9 mouse cellular contexts compared by ENCODE assay signal in the genomic region with DNA sequence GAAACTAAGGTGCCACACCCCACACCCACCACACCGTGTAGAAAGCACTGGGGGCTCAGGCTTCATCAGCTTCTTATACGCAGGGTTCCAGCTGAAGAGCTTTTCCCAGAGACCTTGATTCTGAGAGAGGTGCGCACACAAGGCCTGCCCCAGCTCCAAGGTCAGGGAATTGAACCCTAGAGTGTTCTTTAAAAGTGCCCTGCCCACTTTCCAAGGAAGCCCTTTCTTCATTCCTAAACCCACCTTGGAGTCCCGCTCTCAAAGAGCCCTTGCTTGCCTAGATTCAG. TPM values are rescaled to one million over a fixed set of nuclear protein-coding genes. Genes with fewer than 3 reads are reported as not detected.
DNase-seq lines count a peak whose midpoint lies in the region; ATAC-seq and TF ChIP-seq lines count a peak whose summit lies in the region.
"Had no signal": no experiment of that assay in that cellular context is flagged by ENCODE, and none has a peak within 500 bp of the region (broad histone marks: within the 10 kb centered on the region; RNA-seq: fewer than 3 reads in every experiment).

No protein-coding gene starts in this region.

- DNase-seq in layer of hippocampus, adult 2 months (ENCODE audit: low spot score in 2 of 2): no peak
- DNase-seq in layer of hippocampus, postnatal 10 days (ENCODE audit: low spot score in 2 of 2): no peak
- DNase-seq in layer of hippocampus, postnatal 14 days (ENCODE audit: low spot score in 2 of 2): no peak
- no peak for DNase-seq in cerebellum, adult 8-10 months

- peak overlapping the region; percentile 89 for H3K27ac ChIP-seq in layer of hippocampus, adult 2 months
- peak overlapping the region; percentile 96 for H3K27ac ChIP-seq in embryonic facial prominence, embryonic 13.5 days
- peak overlapping the region; percentile 67 for H3K27ac ChIP-seq in hindbrain, embryonic 15.5 days (replicated peaks)
- peak overlapping the region; percentile 79 for H3K27ac ChIP-seq in neural tube, embryonic 13.5 days (replicated peaks)

- no peak for TF ChIP-seq CTCF in layer of hippocampus, adult 2 months (conservative IDR thresholded peaks at IDR 0.05)

- H3K4me1 ChIP-seq in embryonic facial prominence, embryonic 13.5 days: peaks cover 41% of the 10 kb centered on the region
- H3K4me1 ChIP-seq in hindbrain, embryonic 15.5 days (replicated peaks): peaks cover 25% of the 10 kb centered on the region
- peaks cover 32% of the 10 kb centered on the region for H3K4me1 ChIP-seq in neural tube, embryonic 13.5 days (replicated peaks)

- H3K4me2 ChIP-seq in embryonic facial prominence, embryonic 13.5 days: peak overlapping the region; percentile 42
- H3K4me2 ChIP-seq in hindbrain, embryonic 15.5 days: no peak overlapping the region
- H3K4me2 ChIP-seq in neural tube, embryonic 13.5 days: no peak overlapping the region

- no peaks in the 10 kb centered on the region for H3K36me3 ChIP-seq in embryonic facial prominence, embryonic 13.5 days
- H3K36me3 ChIP-seq in hindbrain, embryonic 15.5 days: no peaks in the 10 kb centered on the region
- no peaks in the 10 kb centered on the region for H3K36me3 ChIP-seq in neural tube, embryonic 13.5 days

- no peak overlapping the region for H3K4me3 ChIP-seq in layer of hippocampus, adult 2 months
- H3K4me3 ChIP-seq in embryonic facial prominence, embryonic 13.5 days: no peak overlapping the region
- H3K4me3 ChIP-seq in hindbrain, embryonic 15.5 days: no peak overlapping the region
- H3K4me3 ChIP-seq in neural tube, embryonic 13.5 days: no peak overlapping the region

- peak overlapping the region; percentile 58; the same call in 1 of the 2 replicates for H3K9ac ChIP-seq in embryonic facial prominence, embryonic 13.5 days
- H3K9ac ChIP-seq in hindbrain, embryonic 15.5 days: no peak overlapping the region
- H3K9ac ChIP-seq in neural tube, embryonic 13.5 days: no peak overlapping the region; the same call in 1 of the 2 replicates

- WGBS in embryonic facial prominence, embryonic 13.5 days: 35% methylated on average over 4 of the region's 4 CpGs
- WGBS in hindbrain, embryonic 15.5 days: 48% methylated on average over 4 of the region's 4 CpGs
- WGBS in neural tube, embryonic 13.5 days: 46% methylated on average over 4 of the region's 4 CpGs

- H3K9me3 ChIP-seq in embryonic facial prominence, embryonic 13.5 days: peaks cover 13% of the 10 kb centered on the region
- H3K9me3 ChIP-seq in hindbrain, embryonic 15.5 days: no peaks in the 10 kb centered on the region
- peaks cover 14% of the 10 kb centered on the region; the same call in 1 of the 2 replicates for H3K9me3 ChIP-seq in neural tube, embryonic 13.5 days

- no peak for ATAC-seq in embryonic facial prominence, embryonic 13.5 days (ENCODE audit: insufficient number of reproducible peaks, insufficient read depth, low FRiP score, low TSS enrichment, low read depth)
- no peak for ATAC-seq in hindbrain, embryonic 15.5 days (ENCODE audit: low FRiP score, low read depth)
- ATAC-seq in neural tube, embryonic 13.5 days (ENCODE audit: low read depth): no peak
- ATAC-seq: inflammation-experienced regulatory T-cells, adult 6 months had no signal

- no peaks in the 10 kb centered on the region for H3K27me3 ChIP-seq in embryonic facial prominence, embryonic 13.5 days
- H3K27me3 ChIP-seq in hindbrain, embryonic 15.5 days: no peaks in the 10 kb centered on the region
- no peaks in the 10 kb centered on the region for H3K27me3 ChIP-seq in neural tube, embryonic 13.5 days
- H3K27me3 ChIP-seq: Patski had no signal

RNA-seq across cellular contexts. Expression of gene 1700001O22Rik, which starts 44.4 kb away (rescaled TPM):
- 1 to 10 TPM; 4.9 to 5.4 TPM for total RNA-seq in layer of hippocampus, adult 2 months (2021)
- total RNA-seq in layer of hippocampus, postnatal 10 days (2021): 1 to 10 TPM; 2.0 to 3.2 TPM
- polyA plus RNA-seq in embryonic facial prominence, embryonic 13.5 days (2015; fragmentation: Nextera tagmentation; extraction: Ambion mirVana): 2.8 and 2.9 TPM in 2 replicates
- polyA plus RNA-seq in hindbrain, embryonic 15.5 days (2015; fragmentation: Nextera tagmentation; extraction: Ambion mirVana): 1.3 and 1.8 TPM in 2 replicates
- polyA plus RNA-seq in neural tube, embryonic 13.5 days (2015; fragmentation: Nextera tagmentation; extraction: Ambion mirVana): 0.91 and 1.3 TPM in 2 replicates
- total RNA-seq in layer of hippocampus, postnatal 14 days (2021): 1 to 10 TPM; 2.9 to 3.8 TPM

RNA-seq across cellular contexts. Expression of gene Ntmt1, which starts 48.6 kb away (rescaled TPM):
- 10 to 100 TPM; 33.1 to 33.5 TPM for total RNA-seq in layer of hippocampus, adult 2 months (2021)
- total RNA-seq in layer of hippocampus, postnatal 10 days (2021): 10 to 100 TPM; 44.9 to 57.7 TPM
- polyA plus RNA-seq in embryonic facial prominence, embryonic 13.5 days (2015; fragmentation: Nextera tagmentation; extraction: Ambion mirVana): 94.9 and 105 TPM in 2 replicates
- polyA plus RNA-seq in hindbrain, embryonic 15.5 days (2015; fragmentation: Nextera tagmentation; extraction: Ambion mirVana): 99.8 and 110 TPM in 2 replicates
- 101 and 107 TPM in 2 replicates for polyA plus RNA-seq in neural tube, embryonic 13.5 days (2015; fragmentation: Nextera tagmentation; extraction: Ambion mirVana)
- 10 to 100 TPM; 38.9 to 41.9 TPM for total RNA-seq in layer of hippocampus, postnatal 14 days (2021)
